10 mouse cellular contexts compared by ENCODE assay signal in genomic region chr8:90069411-90069993, GRCm38 (mm10).
DNase-seq lines count a peak whose midpoint lies in the region; ATAC-seq and TF ChIP-seq lines count a peak whose summit lies in the region.
"Had no signal": no experiment of that assay in that cellular context is flagged by ENCODE, and none has a peak within 500 bp of the region (broad histone marks: within the 10 kb centered on the region; RNA-seq: fewer than 3 reads in every experiment).

No protein-coding gene starts in this region.

- H3K27ac ChIP-seq in embryonic facial prominence, embryonic 11.5 days (replicated peaks; ENCODE audit: low read depth, low read length) = no peak overlapping the region
- H3K27ac ChIP-seq in embryonic facial prominence, embryonic 10.5 days (replicated peaks) = no peak overlapping the region
- no peak overlapping the region for H3K27ac ChIP-seq in lung, embryonic 14.5 days (ENCODE audit: low read depth)
- no peak overlapping the region for H3K27ac ChIP-seq in intestine, embryonic 15.5 days
- H3K27ac ChIP-seq in stomach, embryonic 14.5 days (ENCODE audit: low read length) = no peak overlapping the region
- H3K27ac ChIP-seq: liver, embryonic 15.5 days had no signal

- peak; percentile 67 for DNase-seq in embryonic facial prominence, embryonic 11.5 days (ENCODE audit: low spot score)
- DNase-seq in embryonic facial prominence, embryonic 10.5 days (ENCODE audit: low spot score) = no peak
- peak; percentile 80 for DNase-seq in lung, embryonic 14.5 days
- no peak for DNase-seq in lung, postnatal 14 days
- no peak for DNase-seq in cerebellum, postnatal 36 days
- no peak for DNase-seq in ovary, postnatal 10 days (ENCODE audit: low spot score)
- DNase-seq: gastrocnemius, postnatal 25 days had no signal

- no peak overlapping the region for H3K9ac ChIP-seq in embryonic facial prominence, embryonic 11.5 days (replicated peaks; ENCODE audit: low read length)
- H3K9ac ChIP-seq in lung, embryonic 14.5 days = no peak overlapping the region
- H3K9ac ChIP-seq in intestine, embryonic 15.5 days = no peak overlapping the region
- H3K9ac ChIP-seq in stomach, embryonic 14.5 days (replicated peaks; ENCODE audit: low read depth, low read length) = no peak overlapping the region
- H3K9ac ChIP-seq: liver, embryonic 15.5 days had no signal

- H3K9me3 ChIP-seq in embryonic facial prominence, embryonic 11.5 days (replicated peaks; ENCODE audit: control insufficient read depth, low read length) = no peaks in the 10 kb centered on the region
- H3K9me3 ChIP-seq in embryonic facial prominence, embryonic 10.5 days = no peaks in the 10 kb centered on the region
- no peaks in the 10 kb centered on the region for H3K9me3 ChIP-seq in lung, embryonic 14.5 days (ENCODE audit: low read depth, low read length)
- H3K9me3 ChIP-seq in intestine, embryonic 15.5 days = no peaks in the 10 kb centered on the region
- no peaks in the 10 kb centered on the region for H3K9me3 ChIP-seq in stomach, embryonic 14.5 days (ENCODE audit: control insufficient read depth, low read depth, low read length)
- H3K9me3 ChIP-seq: liver, embryonic 15.5 days had no signal

- H3K4me2 ChIP-seq in embryonic facial prominence, embryonic 11.5 days (ENCODE audit: low read depth, low read length) = no peak overlapping the region
- peak overlapping the region; percentile 28; the same call in 1 of the 2 replicates for H3K4me2 ChIP-seq in lung, embryonic 14.5 days
- no peak overlapping the region for H3K4me2 ChIP-seq in intestine, embryonic 15.5 days (replicated peaks)
- peak overlapping the region; percentile 3; the same call in 1 of the 2 replicates for H3K4me2 ChIP-seq in stomach, embryonic 14.5 days (replicated peaks; ENCODE audit: low read depth, low read length)
- H3K4me2 ChIP-seq: liver, embryonic 15.5 days had no signal

- WGBS in embryonic facial prominence, embryonic 11.5 days = 30% methylated on average over 10 of the region's 10 CpGs
- 33% methylated on average over 10 of the region's 10 CpGs for WGBS in embryonic facial prominence, embryonic 10.5 days
- 5% methylated on average over 10 of the region's 10 CpGs for WGBS in lung, embryonic 14.5 days
- 15% methylated on average over 10 of the region's 10 CpGs for WGBS in intestine, embryonic 15.5 days
- WGBS in stomach, embryonic 14.5 days = 9% methylated on average over 10 of the region's 10 CpGs

- no peak for TF ChIP-seq CTCF in lung, embryonic 14.5 days (IDR thresholded peaks at IDR 0.05; ENCODE audit: low read depth)

- ATAC-seq in embryonic facial prominence, embryonic 11.5 days (replicated peaks; ENCODE audit: insufficient number of reproducible peaks, low FRiP score, low TSS enrichment, low read depth) = no peak
- peak; percentile 35; the same call in 1 of the 2 replicates for ATAC-seq in lung, embryonic 14.5 days (ENCODE audit: insufficient read depth)
- ATAC-seq in intestine, embryonic 15.5 days = peak; percentile 59; the same call in 1 of the 2 replicates
- peak; percentile 82 for ATAC-seq in stomach, embryonic 14.5 days (ENCODE audit: insufficient number of reproducible peaks, insufficient read depth, low FRiP score, low read depth)

- H3K36me3 ChIP-seq in embryonic facial prominence, embryonic 11.5 days (replicated peaks; ENCODE audit: control insufficient read depth, insufficient read depth, low read depth, low read length) = no peaks in the 10 kb centered on the region
- H3K36me3 ChIP-seq in embryonic facial prominence, embryonic 10.5 days (replicated peaks) = no peaks in the 10 kb centered on the region
- no peaks in the 10 kb centered on the region for H3K36me3 ChIP-seq in lung, embryonic 14.5 days (ENCODE audit: insufficient read depth)
- H3K36me3 ChIP-seq in intestine, embryonic 15.5 days = no peaks in the 10 kb centered on the region
- no peaks in the 10 kb centered on the region for H3K36me3 ChIP-seq in stomach, embryonic 14.5 days (ENCODE audit: control insufficient read depth, insufficient read depth, low read length)
- H3K36me3 ChIP-seq: liver, embryonic 15.5 days had no signal

- H3K4me3 ChIP-seq in embryonic facial prominence, embryonic 11.5 days (ENCODE audit: low read depth, low read length) = no peak overlapping the region
- no peak overlapping the region for H3K4me3 ChIP-seq in embryonic facial prominence, embryonic 10.5 days
- H3K4me3 ChIP-seq in lung, embryonic 14.5 days (ENCODE audit: low read depth, low read length) = no peak overlapping the region
- no peak overlapping the region for H3K4me3 ChIP-seq in intestine, embryonic 15.5 days (replicated peaks)
- H3K4me3 ChIP-seq in stomach, embryonic 14.5 days (ENCODE audit: low read depth, low read length) = no peak overlapping the region
- H3K4me3 ChIP-seq: liver, embryonic 15.5 days had no signal

- no peaks in the 10 kb centered on the region for H3K4me1 ChIP-seq in embryonic facial prominence, embryonic 11.5 days (ENCODE audit: control insufficient read depth, insufficient read depth, low read length)
- H3K4me1 ChIP-seq in embryonic facial prominence, embryonic 10.5 days = peaks cover 11% of the 10 kb centered on the region
- H3K4me1 ChIP-seq in lung, embryonic 14.5 days (ENCODE audit: insufficient read depth) = no peaks in the 10 kb centered on the region
- peaks cover 8% of the 10 kb centered on the region; the same call in 1 of the 2 replicates for H3K4me1 ChIP-seq in intestine, embryonic 15.5 days (replicated peaks)
- H3K4me1 ChIP-seq in stomach, embryonic 14.5 days (ENCODE audit: control insufficient read depth, insufficient read depth, low read length) = peaks cover 10% of the 10 kb centered on the region; the same call in 1 of the 2 replicates
- H3K4me1 ChIP-seq: liver, embryonic 15.5 days had no signal

- H3K27me3 ChIP-seq in embryonic facial prominence, embryonic 11.5 days (ENCODE audit: control insufficient read depth, insufficient read depth, low read length) = no peaks in the 10 kb centered on the region
- no peaks in the 10 kb centered on the region for H3K27me3 ChIP-seq in embryonic facial prominence, embryonic 10.5 days (replicated peaks; ENCODE audit: low read depth, poor library complexity, severe bottlenecking)
- no peaks in the 10 kb centered on the region for H3K27me3 ChIP-seq in lung, embryonic 14.5 days (ENCODE audit: insufficient read depth, low read length)
- H3K27me3 ChIP-seq in intestine, embryonic 15.5 days (replicated peaks) = no peaks in the 10 kb centered on the region
- H3K27me3 ChIP-seq in stomach, embryonic 14.5 days (ENCODE audit: control insufficient read depth, insufficient read depth, low read length) = no peaks in the 10 kb centered on the region
- H3K27me3 ChIP-seq: liver, embryonic 15.5 days had no signal

Comparison
In these comparisons a context has a peak if more than half of its experiments do, and no peak if none do; other contexts are left out.
1. DNase-seq: peak in embryonic facial prominence, embryonic 11.5 days (single experiment) and lung, embryonic 14.5 days (single experiment); none in embryonic facial prominence, embryonic 10.5 days (single experiment), lung, postnatal 14 days (single experiment), cerebellum, postnatal 36 days (0 of 2) and ovary, postnatal 10 days (single experiment).
2. H3K4me2 ChIP-seq: peak in lung, embryonic 14.5 days (single experiment) and stomach, embryonic 14.5 days (single experiment); none in embryonic facial prominence, embryonic 11.5 days (single experiment) and intestine, embryonic 15.5 days (single experiment).